Mouse (Mus musculus) cerebellum, postnatal 4 days (tissue): ENCODE measurements around the gene Efnb1.

Experiments used
- DNase-seq, 2 experiments: peaks; one replicate each; pipeline ENCODE4 v3.0.0; 2022; ENCODE audit warnings: low spot score in 2 of 2, mixed read lengths in 1 of 2

Efnb1 gene

GRCm38 (mm10) chrX:99153266-99153646, 17.3 kb downstream of the Efnb1 start:
- DNase-seq = no peak

DNA sequence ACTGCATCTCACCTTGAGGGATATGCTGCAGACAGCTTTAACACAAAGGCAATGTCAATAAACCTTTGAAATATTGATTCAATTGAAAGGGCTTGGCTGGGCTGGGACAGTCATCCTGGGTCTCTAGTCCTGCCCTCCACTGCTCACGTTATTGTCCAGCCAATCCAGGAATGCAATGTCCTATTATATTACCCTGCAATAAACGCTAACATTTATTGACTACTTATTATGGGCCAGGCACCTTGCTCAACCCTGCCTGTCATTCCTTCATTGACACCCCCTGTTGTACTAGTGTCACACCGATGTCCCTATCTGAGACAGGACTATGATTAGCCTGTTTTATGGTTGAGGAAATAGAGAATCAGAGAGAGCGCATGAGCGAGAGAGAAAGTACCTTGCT, 18.4 kb downstream of the Efnb1 start:
- DNase-seq = no peak

GRCm38 (mm10) chrX:99159020-99159419, 23.1 kb downstream of the Efnb1 start:
- no peak for DNase-seq

DNA sequence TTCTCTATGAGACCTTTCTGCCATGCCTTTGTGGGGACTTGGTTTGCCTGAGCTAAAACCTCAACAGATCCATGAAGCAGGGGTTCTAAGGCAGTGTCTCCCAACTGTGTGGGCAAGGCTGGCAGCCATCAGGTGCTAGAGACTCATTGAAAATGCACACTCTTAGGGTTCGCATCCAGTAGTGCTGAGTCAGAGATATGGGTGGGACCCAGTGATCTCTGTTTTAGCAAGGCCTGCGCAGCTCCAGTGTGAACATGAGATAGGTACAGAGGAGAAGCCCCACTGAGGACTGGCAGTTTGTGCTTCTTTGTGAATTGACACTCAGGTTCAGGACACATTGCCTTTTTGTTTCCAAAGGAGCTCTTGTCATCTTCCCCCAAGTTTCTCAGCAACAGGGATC, 28.2 kb downstream of the Efnb1 start:
- no peak for DNase-seq

DNA sequence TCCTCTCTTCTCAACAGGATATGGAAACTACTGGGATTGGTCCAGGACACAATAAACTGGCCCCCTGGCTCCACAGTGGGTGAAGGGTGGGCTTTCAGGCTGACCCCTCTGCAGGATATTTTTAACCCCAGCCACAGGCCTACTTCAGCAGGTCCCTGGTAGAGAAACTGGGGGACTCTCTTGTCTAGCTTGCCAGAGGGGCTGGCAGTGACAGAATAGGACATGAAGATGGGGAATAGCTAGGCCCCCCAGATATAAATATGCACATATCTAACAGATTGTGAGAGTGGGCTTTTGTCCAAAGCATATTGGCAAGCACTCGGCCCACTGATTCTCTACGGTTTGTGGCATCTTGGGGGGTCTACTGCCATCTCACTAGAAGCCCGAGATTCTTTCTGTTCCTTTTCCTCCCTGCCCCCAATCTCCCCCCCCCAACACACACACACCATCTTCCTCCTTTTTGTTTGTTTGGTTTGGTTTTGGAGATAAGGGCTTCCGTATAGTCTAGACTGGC, 29.0 kb downstream of the Efnb1 start:
- no peak for DNase-seq

DNA sequence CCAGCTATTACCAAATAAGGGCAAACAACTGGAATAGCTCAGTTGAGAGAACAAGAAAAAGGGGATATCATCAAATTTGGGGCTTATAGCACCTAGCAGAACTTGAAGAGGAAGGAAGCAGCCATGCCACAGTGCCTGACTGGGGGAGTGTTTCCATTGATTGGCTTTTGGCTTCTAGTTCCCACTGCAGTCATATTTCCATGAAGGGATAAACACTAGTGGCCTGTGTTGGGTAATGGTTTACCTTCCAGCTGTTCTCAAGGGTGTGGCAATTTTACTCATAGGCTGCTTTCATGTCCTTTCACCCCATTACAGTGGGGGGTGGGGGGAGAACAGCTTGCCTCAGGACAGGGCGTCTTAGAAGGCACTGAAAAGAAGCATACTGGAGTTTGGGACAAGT, 31.1 kb downstream of the Efnb1 start:
- no peak for DNase-seq

DNA sequence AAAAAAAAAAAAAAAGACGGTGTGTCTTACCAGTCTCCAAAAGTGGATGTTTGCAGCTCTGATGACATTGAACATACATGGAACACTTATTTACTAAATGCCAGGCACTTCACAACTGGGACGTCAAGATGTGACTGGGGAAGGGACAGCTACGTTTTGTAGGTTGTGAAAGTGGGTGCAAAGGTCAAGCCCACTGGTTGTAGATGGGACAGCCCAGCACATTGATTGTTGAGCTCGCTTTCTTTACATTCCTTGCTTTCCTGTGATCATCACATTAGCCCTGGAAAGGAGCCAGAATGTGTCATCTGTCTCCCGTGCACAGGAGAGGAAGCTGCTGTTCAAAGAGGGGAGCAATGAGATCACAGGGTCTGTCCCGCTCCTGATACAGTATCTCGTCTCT, 31.6 kb downstream of the Efnb1 start:
- no peak for DNase-seq

- DNase-seq = no peak
Observed at GRCm38 (mm10) chrX:99172301-99172700, 36.4 kb downstream of the Efnb1 start.

GRCm38 (mm10) chrX:99185081-99185596, 49.2 kb downstream of the Efnb1 start:
- no peak for DNase-seq

DNA sequence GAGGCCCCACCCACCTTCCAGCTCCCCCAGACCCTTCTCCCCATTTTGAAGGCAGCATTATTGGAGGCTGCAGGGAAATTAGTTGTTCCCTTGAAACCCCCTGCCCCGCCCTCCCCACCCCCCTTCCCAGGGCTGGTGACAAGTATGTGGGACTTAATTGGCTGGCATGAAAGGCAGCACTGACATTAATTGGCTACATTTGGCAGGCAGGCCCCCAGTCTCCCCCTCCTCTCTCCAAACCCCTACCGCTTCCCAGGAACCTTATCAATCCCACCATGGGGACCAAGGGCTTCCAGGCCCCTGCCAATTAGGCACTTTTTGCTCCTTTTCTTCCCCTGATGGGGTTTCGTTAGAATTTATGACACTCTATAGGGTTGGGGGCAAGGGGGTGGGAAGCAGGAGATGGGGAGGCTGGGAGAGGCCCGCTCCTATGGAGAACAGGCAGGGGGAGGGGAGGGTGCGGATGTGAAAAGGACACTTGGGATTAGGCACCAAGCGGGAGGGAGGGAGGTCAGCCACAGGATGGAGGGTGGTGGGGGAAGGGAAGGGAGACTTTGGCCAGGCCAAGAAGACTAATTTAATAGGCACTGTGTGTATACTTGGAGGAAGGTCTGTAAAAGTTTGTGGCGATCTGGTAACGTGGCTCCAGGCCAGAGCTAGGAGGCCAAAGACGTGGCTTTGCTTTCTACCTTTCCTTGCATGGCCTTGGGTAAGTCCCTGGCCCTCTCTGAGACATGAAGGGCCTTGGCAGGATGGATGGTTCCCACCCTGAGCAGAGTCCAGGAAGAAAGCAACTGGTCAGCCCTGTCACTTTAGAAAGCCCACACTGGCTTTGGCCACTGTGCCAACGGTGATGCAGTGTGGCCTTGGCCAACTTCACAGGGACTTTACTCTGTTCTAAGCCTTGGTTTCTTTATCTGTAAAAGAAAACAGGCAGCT, 50.8 kb downstream of the Efnb1 start:
- DNase-seq = no peak

DNA sequence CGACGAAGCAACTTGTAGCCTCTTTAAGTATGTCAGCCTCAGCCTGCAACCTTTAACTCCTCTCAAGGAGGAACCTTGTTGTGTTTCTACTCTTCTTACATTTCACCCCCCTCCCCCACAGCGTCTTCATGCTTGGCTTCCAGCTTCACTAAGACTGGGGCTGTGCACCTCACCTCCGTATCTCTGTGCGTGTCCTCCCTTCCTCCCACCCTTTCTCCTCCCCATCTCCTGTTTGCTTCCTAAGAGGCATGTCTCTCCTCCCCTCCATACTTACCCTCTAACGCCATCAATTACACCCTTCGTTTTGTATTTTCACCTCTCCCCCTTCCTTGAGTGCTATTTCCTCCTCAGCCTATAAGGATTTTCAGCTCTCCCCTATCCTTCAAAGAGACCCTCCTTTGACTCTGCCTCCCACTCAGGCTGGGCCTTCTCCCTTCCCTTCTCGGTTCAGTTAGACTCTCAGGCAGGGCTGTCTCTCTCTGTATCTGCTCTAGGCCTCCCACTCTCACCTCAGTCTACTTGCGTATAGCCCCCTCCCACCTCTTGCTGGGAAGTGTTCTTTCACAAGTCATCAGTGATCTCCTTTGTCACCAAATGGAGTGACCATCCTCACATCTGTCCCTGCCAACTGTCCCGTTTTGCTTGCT, 55.6 kb downstream of the Efnb1 start:
- no peak for DNase-seq

DNA sequence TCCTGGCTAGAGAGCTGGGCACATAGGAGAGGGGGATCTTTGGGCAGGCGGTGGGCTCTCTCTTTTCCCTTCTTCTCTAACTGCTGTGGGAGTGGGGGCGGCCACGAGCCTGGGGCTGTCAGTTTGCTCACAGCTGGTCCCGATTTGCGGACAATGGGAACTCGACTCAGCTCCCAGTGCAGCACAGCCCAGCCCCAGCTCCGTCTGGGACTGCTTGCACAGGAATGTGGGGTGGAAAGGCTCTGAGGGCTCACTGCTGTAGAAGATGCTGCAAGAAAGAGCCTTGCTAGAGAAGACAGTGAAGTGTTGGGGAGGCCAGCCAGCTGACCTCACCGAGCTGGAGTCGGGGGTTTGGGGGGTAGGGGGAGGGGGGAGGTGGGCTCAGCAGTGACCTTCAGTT, 61.0 kb downstream of the Efnb1 start:
- DNase-seq = no peak

GRCm38 (mm10) chrX:99198532-99198931, 62.6 kb downstream of the Efnb1 start:
- DNase-seq = no peak
